Mouse (Mus musculus): Measurements from ENCODE around the gene Phf5a. TPM values are rescaled to one million over a fixed set of nuclear protein-coding genes. Genes with fewer than 3 reads are reported as not detected.
A peak's percentile ranks its signal among the peaks of the same experiment; 100 is the strongest.

The Phf5a gene
- polyA plus RNA-seq (2012; fragmentation: generic; extraction: Trizol): 95.3 TPM

DNA sequence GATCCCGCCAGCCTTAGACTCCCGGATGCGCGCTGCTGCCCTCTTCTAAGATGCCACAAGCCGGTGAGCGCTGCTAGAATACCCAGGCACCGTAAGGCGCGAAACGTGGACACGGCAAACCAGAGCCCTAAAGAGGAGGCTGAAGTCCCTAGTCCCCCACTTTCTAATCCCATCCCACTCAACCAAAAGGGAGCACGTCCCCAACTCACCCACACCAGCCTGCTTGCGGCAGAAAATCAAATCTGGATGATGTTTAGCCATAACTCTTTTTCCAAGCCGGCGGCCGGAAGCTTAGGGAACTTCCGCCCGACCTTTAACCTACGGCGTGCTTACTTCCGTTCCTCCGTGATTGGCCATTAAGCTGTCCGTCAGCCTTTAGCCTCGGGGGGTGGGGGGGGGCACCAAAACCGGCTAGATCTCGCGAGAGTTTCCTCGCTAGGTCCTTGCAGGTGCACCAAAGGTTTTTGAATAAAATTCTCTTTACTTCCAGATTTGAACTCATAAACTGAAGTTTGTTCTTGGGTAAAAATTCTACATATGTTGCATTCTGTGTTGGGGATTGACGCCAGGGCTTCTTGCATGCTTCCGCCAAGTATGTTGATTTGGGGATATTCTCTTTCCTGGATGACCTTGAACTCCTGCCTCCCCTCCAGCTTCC, at the start of gene Phf5a:
Phf5a (minus strand) TSS at position 308 of the 658 bp plus-strand sequence.
- peak within 1 kb of the TSS; percentile 69 for H3ac ChIP-seq (ENCODE audit: control insufficient read depth, insufficient read length)
- no peaks in the 10 kb centered on the region for H3K27me3 ChIP-seq (ENCODE audit: control insufficient read depth, insufficient read depth, insufficient read length)
- peaks cover 87% of the 10 kb centered on the region for H3K79me2 ChIP-seq (ENCODE audit: control insufficient read depth, insufficient read depth)
- H3K4me2 ChIP-seq (ENCODE audit: low read depth): peak within 1 kb of the TSS; percentile 99
- TF ChIP-seq MAX (IDR thresholded peaks at IDR 0.05; ENCODE audit: low read depth) (no peak), MYOG (IDR thresholded peaks at IDR 0.05; ENCODE audit: control insufficient read depth in 1 of 3, insufficient read depth in 1 of 3, insufficient read length in 2 of 3, low read depth in 2 of 3) (no peak), SRF (IDR thresholded peaks at IDR 0.05; ENCODE audit: control insufficient read depth, insufficient read length, low read depth) (no peak), CEBPB (IDR thresholded peaks at IDR 0.05; ENCODE audit: insufficient read depth, poor library complexity, severe bottlenecking) (no peak), POLR2A (IDR thresholded peaks at IDR 0.05; ENCODE audit: insufficient read length, low read depth) (no peak), MYOD1 (IDR thresholded peaks at IDR 0.05; ENCODE audit: control insufficient read depth in 1 of 3, insufficient read length in 2 of 3, low read depth in 2 of 3) (no peak), REST (IDR thresholded peaks at IDR 0.05; ENCODE audit: insufficient read depth, insufficient read length) (no peak), TCF3 (IDR thresholded peaks at IDR 0.05; ENCODE audit: insufficient read length, low read depth) (no peak), POLR2AphosphoS2 (IDR thresholded peaks at IDR 0.05; ENCODE audit: insufficient read length, low read depth) (no peak), USF1 (IDR thresholded peaks at IDR 0.05; ENCODE audit: low read depth) (no peak), TCF12 (IDR thresholded peaks at IDR 0.05; ENCODE audit: insufficient read depth, poor library complexity, severe bottlenecking) (no peak), E2F4 (IDR thresholded peaks at IDR 0.05; ENCODE audit: insufficient read depth) (no peak)
- peaks cover 40% of the 10 kb centered on the region for H3K36me3 ChIP-seq (ENCODE audit: control insufficient read depth, insufficient read depth)
- H3K4me3 ChIP-seq: peak within 1 kb of the TSS; percentile 88

DNA sequence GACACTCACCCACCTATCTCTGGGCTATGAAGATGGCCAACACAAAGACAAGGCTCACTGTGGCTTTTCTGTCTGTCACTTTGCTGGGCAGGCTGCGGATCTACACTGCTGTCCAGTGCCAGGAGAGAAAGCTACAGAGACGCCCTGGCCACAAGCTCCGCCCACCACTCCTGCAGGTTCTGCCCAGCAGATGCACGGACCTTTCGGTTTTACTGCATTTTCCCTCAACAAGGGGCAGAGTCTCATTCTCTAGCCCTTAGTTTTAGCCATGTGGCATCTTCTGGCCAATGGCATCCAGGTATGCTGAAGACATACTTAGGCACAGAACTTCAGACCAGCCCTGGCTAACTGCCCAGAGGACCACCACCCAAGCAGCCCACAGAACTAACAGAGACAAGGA, 49.5 kb upstream of the Phf5a start:
- TF ChIP-seq POLR2A (IDR thresholded peaks at IDR 0.05; ENCODE audit: insufficient read length, low read depth): no peak
- no peak for TF ChIP-seq E2F4 (IDR thresholded peaks at IDR 0.05; ENCODE audit: insufficient read depth)
- no peak for TF ChIP-seq TCF12 (IDR thresholded peaks at IDR 0.05; ENCODE audit: insufficient read depth, poor library complexity, severe bottlenecking)
- TF ChIP-seq USF1 (IDR thresholded peaks at IDR 0.05; ENCODE audit: low read depth): peak; percentile 7
- no peak for TF ChIP-seq CEBPB (IDR thresholded peaks at IDR 0.05; ENCODE audit: insufficient read depth, poor library complexity, severe bottlenecking)
- peaks cover 27% of the 10 kb centered on the region for H3K79me2 ChIP-seq (ENCODE audit: control insufficient read depth, insufficient read depth)
- H3K4me2 ChIP-seq (ENCODE audit: low read depth): no peak overlapping the region
- no peak overlapping the region for H3ac ChIP-seq (ENCODE audit: control insufficient read depth, insufficient read length)
- no peak overlapping the region for H3K4me3 ChIP-seq
- peaks cover 11% of the 10 kb centered on the region for H3K36me3 ChIP-seq (ENCODE audit: control insufficient read depth, insufficient read depth)
- H3K27me3 ChIP-seq (ENCODE audit: control insufficient read depth, insufficient read depth, insufficient read length): no peaks in the 10 kb centered on the region

- no peak overlapping the region for H3ac ChIP-seq (ENCODE audit: control insufficient read depth, insufficient read length)
- no peak overlapping the region for H3K4me3 ChIP-seq
- no peaks in the 10 kb centered on the region for H3K27me3 ChIP-seq (ENCODE audit: control insufficient read depth, insufficient read depth, insufficient read length)
- H3K4me2 ChIP-seq (ENCODE audit: low read depth): no peak overlapping the region
- no peak for TF ChIP-seq USF1 (IDR thresholded peaks at IDR 0.05; ENCODE audit: low read depth)
- TF ChIP-seq MYOG (IDR thresholded peaks at IDR 0.05; ENCODE audit: control insufficient read depth in 1 of 3, insufficient read depth in 1 of 3, insufficient read length in 2 of 3, low read depth in 2 of 3): no peak
- TF ChIP-seq MAX (IDR thresholded peaks at IDR 0.05; ENCODE audit: low read depth): no peak
- no peak for TF ChIP-seq POLR2AphosphoS2 (IDR thresholded peaks at IDR 0.05; ENCODE audit: insufficient read length, low read depth)
- no peak for TF ChIP-seq POLR2A (IDR thresholded peaks at IDR 0.05; ENCODE audit: insufficient read length, low read depth)
- no peak for TF ChIP-seq REST (IDR thresholded peaks at IDR 0.05; ENCODE audit: insufficient read depth, insufficient read length)
- TF ChIP-seq MYOD1 (IDR thresholded peaks at IDR 0.05; ENCODE audit: control insufficient read depth in 1 of 3, insufficient read length in 2 of 3, low read depth in 2 of 3): no peak
- TF ChIP-seq SRF (IDR thresholded peaks at IDR 0.05; ENCODE audit: control insufficient read depth, insufficient read length, low read depth): no peak
- no peak for TF ChIP-seq CEBPB (IDR thresholded peaks at IDR 0.05; ENCODE audit: insufficient read depth, poor library complexity, severe bottlenecking)
- no peak for TF ChIP-seq TCF3 (IDR thresholded peaks at IDR 0.05; ENCODE audit: insufficient read length, low read depth)
- TF ChIP-seq E2F4 (IDR thresholded peaks at IDR 0.05; ENCODE audit: insufficient read depth): no peak
- H3K79me2 ChIP-seq (ENCODE audit: control insufficient read depth, insufficient read depth): peaks cover 27% of the 10 kb centered on the region
- H3K36me3 ChIP-seq (ENCODE audit: control insufficient read depth, insufficient read depth): peaks cover 17% of the 10 kb centered on the region
Measured at GRCm38 (mm10) chr15:81920546-81921217, 49.0 kb upstream of the Phf5a start.

- no peak for TF ChIP-seq MYOD1 (IDR thresholded peaks at IDR 0.05; ENCODE audit: control insufficient read depth in 1 of 3, insufficient read length in 2 of 3, low read depth in 2 of 3)
- H3K27me3 ChIP-seq (ENCODE audit: control insufficient read depth, insufficient read depth, insufficient read length): no peaks in the 10 kb centered on the region
- H3K4me3 ChIP-seq: no peak overlapping the region
- H3K36me3 ChIP-seq (ENCODE audit: control insufficient read depth, insufficient read depth): peaks cover 30% of the 10 kb centered on the region
- peaks cover 12% of the 10 kb centered on the region for H3K79me2 ChIP-seq (ENCODE audit: control insufficient read depth, insufficient read depth)
- no peak overlapping the region for H3ac ChIP-seq (ENCODE audit: control insufficient read depth, insufficient read length)
- no peak overlapping the region for H3K4me2 ChIP-seq (ENCODE audit: low read depth)
Measured at GRCm38 (mm10) chr15:81919062-81919461, 47.4 kb upstream of the Phf5a start.

Measured in myocyte (in vitro differentiated cells).